Mouse (Mus musculus): ENCODE data around the gene Actr5.

Gene Actr5

DNA sequence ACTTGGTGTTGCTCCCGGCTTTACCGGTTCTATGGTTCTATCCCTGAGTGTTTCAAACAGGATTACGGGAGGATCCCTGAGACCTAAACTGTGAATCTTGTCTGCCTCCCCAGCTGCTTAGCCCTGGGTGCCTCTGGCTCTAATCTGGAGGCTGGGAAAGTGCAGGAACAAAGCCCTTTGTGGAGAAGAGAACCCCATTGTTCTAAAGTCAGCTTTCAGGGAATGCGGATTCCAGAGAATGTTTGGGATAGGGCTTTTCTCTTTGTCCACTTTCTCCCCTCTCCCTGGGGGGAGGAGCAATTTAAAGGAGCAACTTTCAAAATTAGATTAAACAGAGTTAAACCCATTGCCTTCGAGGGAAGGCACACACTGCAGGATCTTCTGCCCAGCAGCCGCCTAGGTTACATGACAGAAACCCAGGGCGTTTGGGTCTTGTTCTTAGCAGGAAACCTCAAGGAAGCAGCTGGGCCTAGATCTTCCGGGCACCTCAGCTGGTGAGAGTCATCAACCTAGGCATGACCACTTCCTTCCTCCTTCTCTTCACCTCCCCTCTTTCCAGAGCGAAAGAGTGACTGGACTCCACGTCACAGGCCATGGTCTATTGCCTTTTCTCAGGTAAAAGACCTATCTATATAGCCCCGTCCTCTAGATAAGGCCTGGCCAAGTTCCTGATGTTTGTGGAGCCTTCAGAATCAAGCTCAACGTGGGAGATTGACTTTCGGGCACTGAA lies 41.5 kb downstream of the Actr5 start:
- DNase-seq (ENCODE audit: low read depth, low spot score): no peak

DNA sequence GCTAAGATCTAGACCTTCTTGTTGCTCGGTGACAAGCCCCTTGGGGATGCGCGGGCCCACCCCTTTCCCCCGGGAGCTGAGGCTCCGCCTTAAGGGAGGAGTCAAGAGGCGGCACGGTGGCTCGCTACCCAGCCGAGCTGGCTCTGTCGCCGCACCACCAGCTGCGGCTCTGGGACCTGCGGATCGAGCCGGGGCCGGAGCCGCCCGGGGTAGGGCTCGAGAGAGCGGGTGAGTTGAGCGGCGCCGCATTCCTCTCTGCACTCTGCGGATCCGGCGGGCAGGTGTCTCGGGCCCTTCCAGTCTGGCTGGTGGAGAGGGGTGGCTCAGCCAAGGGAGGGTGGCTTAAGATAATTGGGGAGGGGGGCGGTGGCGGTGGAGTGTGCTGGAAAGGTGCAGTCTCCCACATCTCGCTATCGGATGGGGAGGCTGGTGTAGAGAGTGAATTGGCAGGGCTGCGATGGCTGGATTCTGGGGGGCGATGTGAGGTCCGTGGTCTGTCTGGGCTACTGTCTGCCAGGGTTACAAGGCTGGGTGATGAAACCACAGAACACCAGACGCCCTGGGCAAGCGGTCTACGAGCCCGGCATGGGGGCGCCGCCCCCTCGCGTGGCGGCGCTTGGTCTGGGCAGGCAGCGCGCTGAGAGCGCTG lies 42.5 kb downstream of the Actr5 start:
- DNase-seq (ENCODE audit: low read depth, low spot score): no peak

DNA sequence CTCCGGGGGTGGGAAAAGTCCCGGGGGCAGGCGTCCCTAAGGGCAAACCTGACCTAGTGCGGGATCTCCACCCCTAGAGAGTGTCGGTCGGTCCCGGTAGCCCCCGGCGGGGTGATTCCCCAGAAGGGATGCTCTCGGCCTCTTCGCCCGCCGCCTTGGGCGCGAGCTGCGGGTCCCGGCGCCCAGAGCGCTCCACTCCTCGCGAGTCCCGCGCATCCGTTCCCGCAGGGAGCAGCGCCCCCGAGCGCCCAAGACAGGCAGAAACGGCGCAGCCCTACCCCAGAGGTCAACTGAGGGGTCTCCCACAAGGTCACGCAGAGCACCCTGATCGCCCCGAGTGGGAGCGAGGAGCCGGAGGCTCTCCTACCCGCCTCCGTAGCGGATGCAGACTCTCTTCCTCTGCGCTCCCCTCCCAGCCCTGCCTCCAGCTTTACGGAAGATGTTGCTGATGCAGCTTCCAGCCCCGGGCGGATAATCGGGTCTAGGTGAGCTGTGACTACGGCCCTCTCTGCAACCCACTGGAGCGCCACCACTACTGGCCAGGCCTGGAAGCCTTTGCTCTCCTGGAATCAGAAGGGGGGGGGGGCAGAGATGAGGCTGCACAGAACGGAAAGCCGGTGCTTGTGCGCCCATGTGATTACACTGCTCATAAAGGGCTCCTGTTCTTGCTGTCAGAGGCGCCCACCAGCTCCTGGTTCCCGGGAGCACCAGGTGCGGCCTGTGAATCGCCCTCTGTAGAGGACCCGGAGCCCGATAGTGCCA lies 43.2 kb downstream of the Actr5 start:
- DNase-seq (ENCODE audit: low read depth, low spot score): no peak

DNA sequence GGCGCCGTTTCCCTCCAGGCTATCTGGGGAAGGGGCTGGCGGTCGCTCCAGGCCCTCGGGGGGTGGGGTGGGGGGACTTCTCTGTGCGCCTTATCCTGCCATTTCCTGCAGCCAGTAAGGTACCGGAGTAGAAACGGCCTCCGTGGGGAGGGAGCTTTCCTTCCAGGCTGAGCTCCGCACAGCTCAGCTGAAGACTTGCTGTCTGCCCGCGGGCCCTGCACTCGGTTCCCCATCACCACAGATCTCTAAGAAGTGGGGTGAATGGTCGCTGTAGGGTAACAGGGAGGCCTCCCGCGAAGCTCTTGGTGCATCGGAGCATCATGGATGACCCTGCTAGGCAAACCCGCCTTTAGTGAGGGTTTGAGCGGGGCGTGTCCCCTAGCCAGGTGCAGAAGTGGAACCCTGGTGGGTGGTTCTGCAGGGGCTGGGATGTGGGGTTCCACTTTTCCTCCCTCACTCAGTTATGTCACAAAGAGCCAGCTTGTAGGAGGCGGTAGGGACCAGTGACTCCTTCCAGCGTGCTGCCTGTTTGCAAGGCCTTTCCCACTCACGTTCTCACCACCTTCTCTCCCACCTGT lies 43.8 kb downstream of the Actr5 start:
- no peak for DNase-seq (ENCODE audit: low read depth, low spot score)

DNA sequence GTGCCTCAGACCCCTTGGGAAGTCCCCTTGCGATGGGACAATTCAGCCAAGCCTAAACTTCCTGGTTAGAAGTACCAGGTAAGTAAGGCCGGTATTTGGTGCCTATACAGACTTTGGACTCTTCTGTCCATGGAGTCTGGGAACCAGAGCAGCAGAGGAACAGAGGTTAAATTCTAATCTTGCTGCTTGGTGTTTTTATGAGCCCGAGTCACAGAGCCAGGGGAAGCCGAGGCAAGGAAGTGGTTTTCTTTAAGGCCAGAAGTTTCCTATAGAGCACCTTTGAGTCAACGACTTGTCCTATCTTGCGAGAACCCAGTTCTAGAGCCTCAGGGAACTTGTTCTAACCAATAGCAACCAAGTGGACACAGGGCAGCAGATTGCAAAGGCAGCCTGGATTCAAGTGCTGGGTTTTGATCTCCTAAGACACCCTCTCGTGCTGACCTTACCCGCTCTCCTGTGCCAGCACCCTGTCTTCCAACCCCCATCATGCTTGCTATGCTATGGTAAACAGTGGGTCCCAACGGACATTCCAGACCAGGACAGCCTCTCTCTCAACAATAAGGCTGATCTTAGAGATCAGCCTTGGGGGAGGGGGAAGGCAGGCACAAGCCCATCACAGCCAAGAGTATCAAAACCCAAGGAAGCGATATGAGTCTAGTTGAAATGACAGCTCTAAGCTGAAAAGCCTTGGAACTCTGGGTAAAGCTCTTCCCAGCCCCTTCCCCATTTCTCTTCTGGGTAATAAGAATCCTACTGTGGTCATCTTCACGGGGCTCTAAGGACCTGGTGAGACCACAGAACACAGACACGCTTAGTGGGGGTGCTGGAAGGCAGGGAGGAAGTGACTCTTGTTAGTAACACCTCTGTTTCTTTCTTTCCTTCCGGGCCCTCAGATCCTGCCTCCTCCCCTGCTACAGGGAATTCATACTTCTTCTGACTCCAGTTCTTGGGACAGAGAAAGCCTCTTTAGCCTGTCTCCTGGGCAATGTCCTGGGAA lies 44.8 kb downstream of the Actr5 start:
- DNase-seq (ENCODE audit: low read depth, low spot score): no peak

DNA sequence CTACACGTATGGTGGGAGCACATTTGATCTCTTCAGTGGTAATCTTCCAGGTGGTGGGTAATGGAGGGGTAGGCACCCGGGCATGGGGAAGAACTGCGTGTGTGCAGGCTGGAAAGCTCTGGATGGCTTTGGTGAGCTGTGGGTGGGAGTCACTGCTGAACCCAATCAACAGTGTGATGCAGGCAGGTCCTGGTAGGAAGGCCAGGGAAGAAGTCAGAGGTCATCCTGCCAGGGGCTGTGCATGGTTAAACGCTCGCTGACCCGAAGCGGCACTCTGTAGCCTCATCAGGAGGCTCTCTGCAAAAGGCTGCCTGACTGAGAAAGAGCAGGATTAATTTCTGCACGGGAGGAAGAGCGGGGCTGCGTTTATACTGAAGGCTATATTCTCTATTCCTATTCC lies 45.9 kb downstream of the Actr5 start:
- no peak for DNase-seq (ENCODE audit: low read depth, low spot score)

DNA sequence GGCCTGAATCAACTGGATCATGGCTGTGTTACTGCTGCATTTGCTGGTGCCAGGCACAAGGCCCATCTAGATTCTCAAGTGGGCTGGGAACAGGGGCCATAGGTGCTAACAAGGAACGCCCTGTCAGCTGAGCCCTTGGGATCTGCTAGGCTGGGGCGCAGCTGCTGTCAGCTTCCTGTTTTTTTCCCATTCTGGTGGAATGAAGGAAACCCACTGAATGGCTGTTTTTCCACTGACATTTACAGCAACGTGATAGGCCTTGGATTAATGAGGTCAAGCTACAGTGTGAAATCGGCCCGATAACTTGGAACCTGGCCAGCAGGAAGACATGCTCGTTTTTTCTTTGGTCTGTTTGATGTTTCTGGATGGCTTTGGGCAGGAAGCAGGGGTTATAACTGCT lies 48.1 kb downstream of the Actr5 start:
- no peak for DNase-seq (ENCODE audit: low read depth, low spot score)

DNA sequence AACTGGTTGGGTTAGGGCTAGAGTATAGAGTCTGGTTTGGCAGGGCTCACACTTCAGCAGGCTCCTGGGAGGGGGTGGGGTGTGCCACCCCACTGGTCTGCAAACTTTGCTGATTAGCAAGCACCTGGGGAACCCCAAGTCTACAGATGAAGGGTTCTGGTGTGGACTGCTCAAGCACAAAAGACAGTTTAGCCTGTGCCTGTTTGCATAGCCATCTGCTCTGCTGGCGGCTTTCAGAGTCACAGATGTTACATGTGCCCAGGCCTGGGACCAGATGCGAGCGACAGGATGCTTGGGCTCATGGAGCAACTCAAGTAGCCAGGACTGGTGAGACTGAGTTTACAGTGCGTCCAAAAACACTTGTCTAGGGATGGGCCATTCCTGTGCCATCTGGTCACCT lies 48.8 kb downstream of the Actr5 start:
- no peak for DNase-seq (ENCODE audit: low read depth, low spot score)

DNA sequence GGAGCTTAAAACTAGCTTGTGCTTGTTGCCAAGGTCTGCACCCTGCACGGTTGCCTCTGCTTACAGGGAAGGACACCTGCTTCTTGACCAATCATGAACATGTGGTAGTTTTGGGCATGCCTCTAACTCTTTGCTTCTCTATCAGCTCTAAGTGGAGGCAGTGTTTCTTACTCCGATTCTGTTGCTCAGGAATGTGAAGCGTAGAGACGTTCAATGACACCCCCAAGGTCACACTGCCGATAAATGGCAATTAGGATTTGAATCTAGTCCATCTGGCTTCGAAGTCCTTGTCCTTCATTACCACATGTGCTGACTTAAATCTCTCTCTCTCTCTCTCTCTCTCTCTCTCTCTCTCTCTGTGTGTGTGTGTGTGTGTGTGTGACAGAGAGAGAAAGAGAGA lies 49.4 kb downstream of the Actr5 start:
- DNase-seq (ENCODE audit: low read depth, low spot score): no peak

DNA sequence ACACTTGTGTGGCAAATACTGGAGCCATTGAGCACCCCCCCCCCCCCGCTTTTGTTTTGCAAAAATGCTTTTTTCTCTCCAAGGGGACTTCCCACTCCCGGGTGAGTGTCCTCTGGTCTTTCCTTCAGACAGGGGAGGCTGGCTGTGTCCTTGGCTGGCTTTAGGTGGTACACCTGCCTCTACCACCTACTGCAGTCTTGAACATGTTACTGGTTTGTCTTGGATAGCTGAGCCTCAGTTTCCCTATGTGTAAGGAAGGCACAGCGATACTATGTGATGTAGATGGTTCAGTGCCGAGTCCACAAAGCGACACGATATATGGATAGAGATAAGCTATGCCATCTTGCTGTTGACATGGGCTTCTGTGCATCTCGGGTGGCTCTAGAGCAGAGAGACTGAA lies 50.1 kb downstream of the Actr5 start:
- DNase-seq (ENCODE audit: low read depth, low spot score): no peak

DNA sequence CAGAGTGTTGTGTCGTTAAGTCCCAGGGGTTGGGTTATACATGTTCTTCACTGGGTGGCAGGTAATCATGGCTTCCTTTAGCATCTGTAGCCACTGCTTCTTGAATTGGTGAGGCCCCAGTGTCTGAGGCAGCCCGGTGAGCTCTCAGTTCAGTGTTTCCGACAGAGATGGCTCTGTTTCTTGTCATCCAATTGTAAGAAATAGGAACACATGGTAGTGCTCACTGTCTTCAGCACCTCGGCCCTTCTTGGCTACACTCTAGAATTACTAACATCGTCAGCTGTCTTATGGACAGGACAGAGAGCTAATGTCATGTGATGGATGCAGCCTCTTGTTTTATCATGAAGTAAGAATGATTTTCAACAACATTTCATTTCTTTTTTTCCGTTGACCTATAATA lies 50.5 kb downstream of the Actr5 start:
- DNase-seq (ENCODE audit: low read depth, low spot score): no peak

DNA sequence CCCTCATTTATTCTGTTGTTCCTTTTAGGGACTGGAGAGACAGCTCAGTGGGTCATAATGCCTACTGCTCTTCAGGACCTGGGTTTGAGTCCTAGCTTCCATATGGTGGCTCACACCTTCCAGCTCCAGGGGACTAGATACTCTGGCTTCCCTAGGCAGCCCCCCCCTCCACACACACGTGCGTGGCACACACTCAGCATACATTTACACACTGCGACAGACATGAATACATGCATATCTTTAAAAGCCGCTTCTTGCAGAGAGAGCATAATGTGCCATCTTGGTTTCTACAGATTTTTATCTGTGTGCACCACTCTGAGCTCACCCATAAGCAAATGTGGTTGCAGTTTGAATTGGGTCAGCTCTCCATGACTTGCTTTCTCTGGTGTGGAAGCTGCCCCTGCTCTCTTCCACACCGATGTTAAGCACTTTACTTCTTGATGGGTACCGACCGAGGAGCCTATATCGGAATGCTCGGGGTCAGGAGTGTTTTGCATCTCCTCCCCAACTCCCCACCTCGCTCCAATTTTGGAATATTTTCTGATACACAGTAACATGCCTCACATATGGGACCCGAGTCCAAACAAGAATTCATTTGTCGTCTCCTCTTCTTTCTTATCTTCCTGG lies 51.3 kb downstream of the Actr5 start:
- no peak for DNase-seq (ENCODE audit: low read depth, low spot score)

DNA sequence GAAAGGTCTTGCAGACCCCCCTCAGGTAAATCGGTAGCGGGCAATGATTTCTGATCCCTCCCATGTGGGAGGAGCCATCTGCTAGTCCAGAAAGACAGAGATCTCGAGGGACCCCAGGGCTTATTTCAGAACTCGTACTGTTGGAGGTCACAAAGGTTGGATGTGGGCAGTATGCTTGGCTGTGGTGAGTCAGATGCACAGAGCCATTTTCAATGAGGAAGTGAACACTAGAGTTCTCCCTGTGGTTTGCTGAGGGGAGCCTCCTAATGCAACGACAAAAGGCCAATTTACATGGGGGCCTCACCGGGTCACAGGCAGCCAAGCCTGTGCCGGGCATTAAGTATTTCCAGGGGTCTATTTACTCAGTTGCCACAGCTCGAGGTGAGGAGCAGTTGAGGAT lies 53.3 kb downstream of the Actr5 start:
- no peak for DNase-seq (ENCODE audit: low read depth, low spot score)

DNA sequence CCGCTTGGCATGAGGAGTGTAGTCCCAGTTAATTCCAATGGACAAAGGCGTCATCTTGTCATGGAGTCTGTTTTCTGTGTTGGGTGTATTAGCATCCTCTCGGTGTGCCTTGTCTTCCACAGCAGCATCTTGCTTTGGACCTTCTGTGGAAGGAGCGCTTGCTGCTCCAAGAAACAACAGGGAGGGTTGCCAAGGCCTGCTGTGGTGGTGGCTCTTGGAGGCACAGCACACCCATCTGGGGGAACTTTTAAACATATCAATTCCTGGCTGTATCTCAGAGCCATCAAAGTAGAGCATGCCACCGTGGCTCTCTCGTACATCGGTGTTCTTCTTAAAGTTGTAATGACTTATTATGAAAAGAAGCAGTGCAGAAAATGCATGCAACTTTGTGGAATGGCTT lies 54.4 kb downstream of the Actr5 start:
- no peak for DNase-seq (ENCODE audit: low read depth, low spot score)

DNA sequence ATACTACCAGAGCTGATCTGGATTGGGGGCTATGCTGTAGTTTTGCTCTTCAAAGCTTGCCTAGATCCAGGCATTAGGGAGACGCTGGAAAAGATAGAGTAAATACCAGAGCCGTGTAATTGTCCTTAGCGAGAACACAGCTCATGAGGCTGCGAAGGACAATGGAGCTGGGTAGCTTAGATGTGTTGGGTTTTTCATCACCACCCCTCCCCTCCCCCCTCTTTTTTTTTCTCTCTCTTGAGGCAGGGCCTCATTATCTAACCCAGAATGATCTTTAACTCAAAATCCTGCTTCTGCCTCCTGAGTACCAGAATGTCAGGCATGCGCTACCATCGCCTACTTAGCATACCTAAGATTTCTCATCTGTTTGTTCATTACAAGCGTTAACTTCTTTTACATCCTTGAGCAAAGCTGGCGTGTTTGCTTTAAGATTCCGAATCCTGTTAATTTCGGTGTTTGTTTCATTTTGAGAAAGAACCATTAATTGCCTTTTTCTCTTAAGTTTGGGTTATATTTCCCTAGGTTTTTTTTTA lies 55.7 kb downstream of the Actr5 start:
- no peak for DNase-seq (ENCODE audit: low read depth, low spot score)

DNA sequence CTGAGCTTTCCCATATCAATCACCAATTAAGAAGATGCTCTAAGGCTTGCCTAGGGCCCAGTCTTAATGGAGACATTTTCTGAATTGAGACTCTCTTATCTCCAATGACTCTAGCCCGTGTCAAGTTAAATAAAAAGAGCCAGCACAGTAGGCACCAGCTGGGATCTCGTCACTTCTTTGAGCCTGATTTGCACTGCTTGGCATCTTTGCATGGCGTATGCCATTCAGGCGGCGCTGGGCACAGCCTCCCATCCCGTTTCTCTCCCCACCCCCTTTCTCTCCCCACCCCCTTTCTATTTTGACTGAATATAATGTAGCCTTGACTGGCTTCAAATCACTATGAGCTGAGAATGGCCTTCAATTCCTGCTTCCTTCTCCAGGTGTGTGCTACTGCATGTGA lies 57.0 kb downstream of the Actr5 start:
- no peak for DNase-seq (ENCODE audit: low read depth, low spot score)

DNA sequence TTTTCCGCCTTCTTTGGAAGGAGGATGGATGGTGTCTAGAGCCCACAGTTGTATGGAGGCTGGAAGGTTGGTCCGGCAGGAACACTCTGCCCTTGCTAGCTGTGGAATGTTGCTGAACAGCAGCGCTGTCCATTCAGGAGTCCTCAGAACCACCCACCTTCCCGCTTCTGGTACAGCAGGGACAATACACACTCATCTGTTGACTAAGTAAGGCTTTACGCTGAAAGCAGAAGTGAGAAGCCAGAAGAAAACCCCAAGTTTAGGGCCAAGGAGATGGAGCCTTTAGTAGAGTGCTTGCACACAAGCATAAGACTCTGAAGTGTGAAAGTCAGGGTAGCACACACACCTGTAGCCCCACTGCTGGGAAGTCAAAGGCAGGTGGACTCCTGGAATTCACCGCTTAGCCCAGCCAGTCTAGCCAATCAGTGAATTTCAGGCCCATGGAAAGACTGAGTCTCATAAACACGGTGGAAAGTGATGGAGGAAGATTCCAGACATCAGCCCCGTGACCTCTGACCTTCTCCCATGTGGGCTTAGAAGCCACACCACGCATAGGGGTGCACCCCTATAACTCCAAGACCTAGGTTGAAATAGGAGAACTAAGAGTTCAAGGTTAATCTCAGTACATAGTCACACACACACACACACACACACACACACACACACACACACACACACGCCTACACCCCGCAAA lies 57.8 kb downstream of the Actr5 start:
- no peak for DNase-seq (ENCODE audit: low read depth, low spot score)

DNA sequence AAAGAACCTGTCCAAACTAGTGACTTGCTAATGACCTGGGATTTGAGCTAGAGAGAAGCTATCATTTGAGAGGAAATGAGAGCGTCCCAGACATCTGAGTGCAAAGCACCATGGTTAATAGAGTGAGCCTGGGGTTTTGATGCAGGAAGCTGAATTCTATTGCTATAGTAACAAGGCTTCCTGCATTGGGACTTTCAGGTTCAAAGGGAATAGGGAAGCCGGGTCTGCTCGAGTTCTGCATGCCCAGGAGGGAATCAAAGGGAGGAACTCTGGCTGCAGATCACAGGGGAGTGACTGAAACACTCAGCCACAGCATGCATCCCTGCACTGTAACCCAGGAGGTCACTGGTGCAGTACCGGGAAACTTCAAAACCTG lies 58.3 kb downstream of the Actr5 start:
- DNase-seq (ENCODE audit: low read depth, low spot score): no peak

DNA sequence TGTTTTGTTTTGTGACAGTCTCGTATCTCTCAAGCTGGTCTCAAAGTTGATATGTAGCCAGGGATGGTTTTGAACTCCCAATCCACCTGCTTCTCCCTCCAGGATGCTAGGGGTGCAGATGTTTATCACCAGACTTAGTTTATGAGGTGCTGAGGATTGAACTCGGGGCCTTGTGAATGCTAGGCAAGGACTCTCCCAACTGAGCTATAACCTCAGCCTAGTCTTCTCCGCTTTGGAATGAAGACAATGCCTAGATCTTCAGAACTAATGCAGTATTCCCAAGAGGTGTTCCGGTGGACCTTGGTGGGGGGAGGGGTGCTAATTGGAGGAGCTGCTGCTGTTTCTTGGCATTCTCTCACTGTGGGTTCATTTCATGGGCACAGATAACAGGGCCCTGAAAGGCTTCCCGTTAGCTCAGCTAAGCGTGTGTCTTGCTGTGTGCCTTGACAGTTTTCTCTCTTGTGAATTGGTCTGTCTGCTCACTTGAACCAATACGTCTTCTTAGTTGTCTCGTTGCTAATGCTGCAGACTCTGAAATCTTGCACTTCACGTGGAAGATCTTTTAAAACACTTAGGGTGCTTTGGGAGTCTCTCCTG lies 59.7 kb downstream of the Actr5 start:
- no peak for DNase-seq (ENCODE audit: low read depth, low spot score)

DNA sequence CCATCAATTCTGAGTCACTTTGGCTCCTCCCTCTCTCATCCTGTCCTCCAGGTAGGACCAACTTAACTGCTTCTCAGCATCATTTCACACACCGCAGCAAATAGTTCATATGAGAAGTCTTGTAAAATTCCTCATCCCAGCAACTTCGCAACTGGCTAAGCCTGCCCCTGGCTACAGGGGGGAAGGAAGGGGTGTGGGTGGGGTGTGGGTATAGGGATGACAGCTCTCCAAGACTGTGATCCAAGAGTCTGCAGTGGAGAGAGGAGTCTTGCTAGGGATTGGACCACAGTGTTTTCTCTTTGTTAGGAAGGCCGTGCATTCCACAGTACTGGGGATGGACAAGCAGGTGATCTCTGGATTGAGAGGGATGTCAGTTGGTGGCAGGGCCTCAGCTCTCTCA lies 60.2 kb downstream of the Actr5 start:
- DNase-seq (ENCODE audit: low read depth, low spot score): no peak
